Mouse (Mus musculus) hindbrain, embryonic 14.5 days (tissue): ENCODE results near the gene Xlr. TPM values are rescaled to one million over a fixed set of nuclear protein-coding genes. Genes with fewer than 3 reads are reported as not detected.
"Not testable (repeated sequence)": the region's sequence is repeated elsewhere in the genome, so short reads cannot be mapped to it uniquely, and the experiment has no call there.

Experiments used
- ATAC-seq: fragments of 200-750 bp; cut with Nextera tagmentation; 2 replicates; pipeline ENCODE4 v1.8.0; 2017; ENCODE audit warnings: moderate number of reproducible peaks, mild to moderate bottlenecking, moderate TSS enrichment, moderate library complexity; ENCODE audit not compliant: low FRiP score
- DNase-seq: peaks from one replicate; pipeline ENCODE4 v3.0.0-alpha.2; 2015; ENCODE audit warnings: low spot score
- H3K27ac ChIP-seq: fragments of 300-500 bp; sonication (generic); 2 replicates; pipeline ENCODE4 v1.5.1; 2014; ENCODE audit warnings: mild to moderate bottlenecking, moderate library complexity
- H3K27me3 ChIP-seq: fragments of 300-500 bp; sonication (generic); 2 replicates; pipeline ENCODE4 v1.6.1; 2014; ENCODE audit warnings: mild to moderate bottlenecking, low read length, mixed read lengths; ENCODE audit not compliant: control insufficient read depth, insufficient read depth
- H3K36me3 ChIP-seq: fragments of 300-500 bp; sonication (generic); replicated peaks from 2 replicates; pipeline ENCODE4 v1.6.1; 2014; ENCODE audit not compliant: control insufficient read depth, insufficient read depth
- H3K4me1 ChIP-seq: fragments of 300-500 bp; sonication (generic); replicated peaks from 2 replicates; pipeline ENCODE4 v1.6.1; 2014; ENCODE audit warnings: antibody characterized with exemption, low read length, mixed read lengths; ENCODE audit not compliant: control insufficient read depth, insufficient read depth
- H3K4me2 ChIP-seq: fragments of 300-500 bp; sonication (generic); replicated peaks from 2 replicates; pipeline ENCODE4 v1.6.1; 2014; ENCODE audit warnings: mild to moderate bottlenecking, moderate library complexity
- H3K4me3 ChIP-seq: fragments of 300-500 bp; sonication (generic); replicated peaks from 2 replicates; pipeline ENCODE4 v1.5.1; 2014; ENCODE audit warnings: mild to moderate bottlenecking, low read length
- H3K9ac ChIP-seq: fragments of 300-500 bp; sonication (generic); 2 replicates; pipeline ENCODE4 v1.6.1; 2014
- H3K9me3 ChIP-seq: fragments of 300-500 bp; sonication (generic); 2 replicates; pipeline ENCODE4 v1.6.1; 2016; ENCODE audit warnings: low read length; ENCODE audit not compliant: control insufficient read depth
- WGBS: fragments of 180-500 bp; shearing (Covaris S2); extraction: QIAGEN DNeasy Blood & Tissue Kit; methylation state at CpG from one replicate; pipeline ENCODE4 v1.1.7; 2014; 5-methylcytosine and 5-hydroxymethylcytosine counted together
- polyA plus RNA-seq: library from polyadenylated mRNA; unstranded; fragments of >200 nt; fragmentation: Nextera tagmentation; extraction: Ambion mirVana; gene quantifications from 2 replicates; pipeline ENCODE4 v1.2.1, GENCODE M21; 2014

The Xlr gene
- polyA plus RNA-seq = 1.6 and 1.7 TPM in 2 replicates

DNA sequence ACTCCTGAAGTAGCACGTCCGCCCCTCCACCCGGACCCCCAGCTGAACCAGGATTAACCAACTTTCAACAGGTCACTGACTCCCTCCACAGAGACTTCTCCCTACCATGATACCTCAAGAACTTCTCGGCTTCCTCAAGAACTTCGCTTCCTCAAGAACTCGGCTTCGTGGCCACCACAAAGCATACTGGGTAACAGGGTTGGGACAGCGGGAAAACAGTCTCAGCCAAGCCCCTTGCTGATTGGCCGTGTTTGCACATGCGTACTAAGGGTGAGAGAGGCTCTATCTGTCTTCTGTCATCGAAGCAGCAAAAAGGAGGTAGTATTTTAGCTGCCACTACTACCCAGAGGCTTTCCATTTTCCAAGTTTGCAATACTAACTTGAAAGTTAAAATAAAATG is at the start of gene Xlr:
TSS of gene Xlr (minus strand) at position 188 of the 400 bp plus-strand sequence.
- not testable (repeated sequence) for DNase-seq, ATAC-seq, H3K4me2 ChIP-seq, H3K4me1 ChIP-seq, H3K4me3 ChIP-seq, H3K36me3 ChIP-seq, H3K27me3 ChIP-seq, H3K9me3 ChIP-seq, H3K9ac ChIP-seq, H3K27ac ChIP-seq
- 87% methylated on average over 11 of the region's 11 CpGs for WGBS

DNA sequence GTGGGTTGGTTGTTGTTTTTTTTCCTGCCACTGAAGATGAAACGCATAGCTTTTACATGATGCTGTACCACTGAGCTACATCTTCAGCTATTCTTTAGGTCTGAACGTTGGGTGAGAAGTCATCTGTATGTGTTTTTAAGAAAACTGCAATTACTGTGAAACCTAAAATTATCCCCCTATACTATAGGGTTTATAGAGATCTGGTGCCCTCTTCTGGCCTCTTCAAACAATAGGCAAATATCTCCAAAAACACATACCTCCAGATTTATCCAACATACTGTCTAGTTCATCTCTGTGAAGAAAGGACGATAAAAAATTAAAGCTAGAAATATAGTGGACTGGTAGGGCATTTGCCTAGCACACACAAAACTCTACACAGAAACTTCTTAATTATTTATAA is 1.6 kb upstream of the Xlr start:
- no peak overlapping the region for H3K4me2 ChIP-seq
- H3K27ac ChIP-seq = no peak overlapping the region
- ATAC-seq (no peak), DNase-seq (peak; percentile 42)
- no peak overlapping the region for H3K9ac ChIP-seq
- H3K4me1 ChIP-seq = no peaks in the 10 kb centered on the region
- H3K36me3 ChIP-seq = no peaks in the 10 kb centered on the region
- H3K9me3 ChIP-seq = no peaks in the 10 kb centered on the region
- 39% methylated on average over 3 of the region's 3 CpGs for WGBS
- no peaks in the 10 kb centered on the region for H3K27me3 ChIP-seq
- H3K4me3 ChIP-seq = no peak overlapping the region

- no peaks in the 10 kb centered on the region for H3K9me3 ChIP-seq
- H3K4me1 ChIP-seq = no peaks in the 10 kb centered on the region
- ATAC-seq = no peak
- 88% methylated on average over 12 of the region's 12 CpGs for WGBS
- H3K4me3 ChIP-seq = no peak within 1 kb of the TSS
- H3K27ac ChIP-seq = no peak within 1 kb of the TSS
- no peak for DNase-seq
- H3K9ac ChIP-seq = no peak within 1 kb of the TSS
- no peaks in the 10 kb centered on the region for H3K36me3 ChIP-seq
- H3K27me3 ChIP-seq = no peaks in the 10 kb centered on the region
- no peak within 1 kb of the TSS for H3K4me2 ChIP-seq
Observed at GRCm38 (mm10) chrX:53776276-53776675, 21.2 kb downstream of the Xlr start, which contains the start of gene Zfp36l3. Gene Zfp36l3 (minus strand): TSS chrX:53776394.

- H3K9ac ChIP-seq = no peak within 1 kb of the TSS
- no peaks in the 10 kb centered on the region for H3K36me3 ChIP-seq
- no peak for DNase-seq
- WGBS = 94% methylated on average over 16 of the region's 16 CpGs
- no peak within 1 kb of the TSS for H3K4me2 ChIP-seq
- H3K4me1 ChIP-seq = no peaks in the 10 kb centered on the region
- no peak within 1 kb of the TSS for H3K4me3 ChIP-seq
- no peak for ATAC-seq
- H3K9me3 ChIP-seq = peaks cover 10% of the 10 kb centered on the region; the same call in 1 of the 2 replicates
- no peak within 1 kb of the TSS for H3K27ac ChIP-seq
- no peaks in the 10 kb centered on the region for H3K27me3 ChIP-seq
Observed at GRCm38 (mm10) chrX:53757736-53758135, 39.8 kb downstream of the Xlr start, which contains the start of gene 1700013H16Rik. Gene 1700013H16Rik (minus strand): TSS chrX:53757831.

GRCm38 (mm10) chrX:53752851-53753250 is 44.7 kb downstream of the Xlr start:
- Histone ChIP-seq H3K27ac (no peak overlapping the region), H3K4me3 (no peak overlapping the region), H3K9ac (no peak overlapping the region), H3K9me3 (peaks cover 9% of the 10 kb centered on the region; the same call in 1 of the 2 replicates), H3K4me1 (no peaks in the 10 kb centered on the region), H3K4me2 (no peak overlapping the region), H3K27me3 (no peaks in the 10 kb centered on the region), H3K36me3 (no peaks in the 10 kb centered on the region)
- 95% methylated on average over 1 of the region's 1 CpGs for WGBS
- DNase-seq (no peak), ATAC-seq (no peak)

DNA sequence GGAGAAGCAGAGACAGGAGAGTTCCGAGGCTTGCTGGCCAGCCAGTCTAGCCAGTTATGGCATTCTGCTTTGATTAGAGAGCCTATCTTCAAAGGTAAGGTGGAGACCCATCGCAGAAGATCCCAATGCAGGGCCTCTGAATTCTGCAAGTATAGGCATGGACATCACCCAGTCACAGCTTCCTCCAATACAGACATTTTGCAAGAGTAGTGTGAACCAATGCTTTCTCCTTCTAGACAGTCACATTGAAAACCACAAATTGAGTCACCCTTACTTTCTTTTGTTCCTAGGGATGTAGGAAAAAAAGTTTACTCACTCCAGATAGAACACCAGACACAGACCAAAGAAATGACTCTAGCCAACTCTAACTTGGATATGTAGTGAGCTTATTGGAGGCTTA is 68.5 kb downstream of the Xlr start:
- no peaks in the 10 kb centered on the region for H3K27me3 ChIP-seq
- no peak overlapping the region for H3K4me2 ChIP-seq
- no peak overlapping the region for H3K27ac ChIP-seq
- H3K4me3 ChIP-seq = no peak overlapping the region
- ATAC-seq (no peak), DNase-seq (no peak)
- 86% methylated on average over 2 of the region's 2 CpGs for WGBS
- H3K9me3 ChIP-seq = no peaks in the 10 kb centered on the region
- H3K36me3 ChIP-seq = no peaks in the 10 kb centered on the region
- H3K9ac ChIP-seq = no peak overlapping the region
- no peaks in the 10 kb centered on the region for H3K4me1 ChIP-seq

Other genes starting within 250 kb of the Xlr start
- gene Rtl8c, start 189.7 kb downstream of the Xlr start, polyA plus RNA-seq = 218 and 237 TPM in 2 replicates
- 0.57 TPM in 1 of 2 replicates, not detected in the other for gene Gm14597, start 188.7 kb downstream of the Xlr start, polyA plus RNA-seq
- gene Rtl8a, start 154.0 kb downstream of the Xlr start, polyA plus RNA-seq = 254 TPM in 2 replicates
- gene Rtl8b, start 127.3 kb downstream of the Xlr start, polyA plus RNA-seq = 184 and 195 TPM in 2 replicates
- gene 4930502E18Rik, start 72.9 kb downstream of the Xlr start, polyA plus RNA-seq = 0.13 TPM in 1 of 2 replicates, not detected in the other
- not detected in 2 replicates for gene 1700013H16Rik, start 39.9 kb downstream of the Xlr start, polyA plus RNA-seq
- not detected in 2 replicates for gene Zfp36l3, start 21.3 kb downstream of the Xlr start, polyA plus RNA-seq